Mouse (Mus musculus): ENCODE results near the gene Pard6b.

Pard6b gene

GRCm38 (mm10) chr2:168130046-168130445 lies 49.2 kb downstream of the Pard6b start:
- DNase-seq (ENCODE audit: low spot score), result no peak

GRCm38 (mm10) chr2:168137161-168137560 lies 56.4 kb downstream of the Pard6b start:
- DNase-seq (ENCODE audit: low spot score), result no peak

- DNase-seq (ENCODE audit: low spot score), result peak; percentile 46
Observed at GRCm38 (mm10) chr2:168143794-168144193, 63.0 kb downstream of the Pard6b start.

- DNase-seq (ENCODE audit: low spot score), result no peak
Observed at GRCm38 (mm10) chr2:168145437-168145836, 64.6 kb downstream of the Pard6b start.

- no peak for DNase-seq (ENCODE audit: low spot score)
Observed at GRCm38 (mm10) chr2:168147722-168148432, 67.1 kb downstream of the Pard6b start.

GRCm38 (mm10) chr2:168149241-168149640 lies 68.4 kb downstream of the Pard6b start:
- DNase-seq (ENCODE audit: low spot score), result no peak
